Mouse (Mus musculus): ENCODE measurements around the gene Fntb. TPM values are rescaled to one million over a fixed set of nuclear protein-coding genes. Genes with fewer than 3 reads are reported as not detected.

Gene Fntb
- polyA plus RNA-seq, 1 experiment from 2014 or later: 22.8 TPM

GRCm38 (mm10) chr12:76910258-76910940 is 145.0 kb downstream of the Fntb start:
- Histone ChIP-seq H3K27ac (ENCODE audit: low read length) (peak overlapping the region; percentile 98), H3K4me3 (ENCODE audit: low read depth, low read length) (peak overlapping the region; percentile 74), H3K36me3 (ENCODE audit: control insufficient read depth, insufficient read depth) (no peaks in the 10 kb centered on the region; the same call in 1 of the 2 replicates), H3K4me1 (ENCODE audit: control insufficient read depth, low read depth, low read length) (peaks cover 55% of the 10 kb centered on the region), H3K9ac (ENCODE audit: low read depth, low read length) (peak overlapping the region; percentile 78), H3K9me3 (replicated peaks; ENCODE audit: control insufficient read depth, low read length) (no peaks in the 10 kb centered on the region), H3K27me3 (ENCODE audit: control insufficient read depth, insufficient read depth, low read depth, low read length) (no peaks in the 10 kb centered on the region), H3K4me2 (ENCODE audit: low read depth, low read length) (peak overlapping the region; percentile 65)
- ATAC-seq (ENCODE audit: low read depth): peak; percentile 86
- WGBS (ENCODE audit: insufficient replicate concordance): 43% methylated on average over 11 of the region's 11 CpGs

GRCm38 (mm10) chr12:76911171-76911726 is 145.9 kb downstream of the Fntb start:
- 85% methylated on average over 16 of the region's 16 CpGs for WGBS (ENCODE audit: insufficient replicate concordance)
- peak overlapping the region; percentile 65 for H3K4me2 ChIP-seq (ENCODE audit: low read depth, low read length)
- ATAC-seq (ENCODE audit: low read depth): no peak
- peaks cover 3% of the 10 kb centered on the region for H3K36me3 ChIP-seq (ENCODE audit: control insufficient read depth, insufficient read depth)
- H3K4me3 ChIP-seq (ENCODE audit: low read depth, low read length): peak overlapping the region; percentile 74
- H3K9me3 ChIP-seq (replicated peaks; ENCODE audit: control insufficient read depth, low read length): no peaks in the 10 kb centered on the region
- no peaks in the 10 kb centered on the region for H3K27me3 ChIP-seq (ENCODE audit: control insufficient read depth, insufficient read depth, low read depth, low read length)
- H3K4me1 ChIP-seq (ENCODE audit: control insufficient read depth, low read depth, low read length): peaks cover 47% of the 10 kb centered on the region
- H3K9ac ChIP-seq (ENCODE audit: low read depth, low read length): peak overlapping the region; percentile 78
- peak overlapping the region; percentile 98 for H3K27ac ChIP-seq (ENCODE audit: low read length)

DNA sequence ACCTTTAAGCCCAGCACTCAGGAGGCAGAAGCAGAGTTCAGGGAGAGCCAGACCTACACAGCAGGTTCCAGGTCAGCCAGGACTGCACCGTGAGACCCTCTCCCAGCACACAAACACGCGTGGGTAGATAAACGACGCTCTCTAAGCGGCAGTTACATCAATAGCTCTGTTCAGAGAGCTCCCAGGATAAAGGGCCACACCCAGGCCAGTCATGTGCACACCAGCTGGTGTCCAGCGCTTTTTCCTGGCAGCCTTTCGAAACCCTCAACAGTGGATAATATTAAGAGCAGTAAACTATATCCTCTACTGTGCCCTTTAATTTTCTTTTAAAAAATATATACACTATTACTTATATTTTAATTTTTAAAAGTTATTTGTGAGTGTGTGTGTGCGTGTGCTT is 146.8 kb downstream of the Fntb start:
- peak overlapping the region; percentile 29 for H3K4me3 ChIP-seq (ENCODE audit: low read depth, low read length)
- 32% methylated on average over 9 of the region's 9 CpGs for WGBS (ENCODE audit: insufficient replicate concordance)
- ATAC-seq (ENCODE audit: low read depth): no peak
- no peaks in the 10 kb centered on the region for H3K27me3 ChIP-seq (ENCODE audit: control insufficient read depth, insufficient read depth, low read depth, low read length)
- peaks cover 10% of the 10 kb centered on the region for H3K36me3 ChIP-seq (ENCODE audit: control insufficient read depth, insufficient read depth)
- H3K4me2 ChIP-seq (ENCODE audit: low read depth, low read length): peak overlapping the region; percentile 52
- peak overlapping the region; percentile 35; the same call in 1 of the 2 replicates for H3K27ac ChIP-seq (ENCODE audit: low read length)
- H3K9me3 ChIP-seq (replicated peaks; ENCODE audit: control insufficient read depth, low read length): no peaks in the 10 kb centered on the region
- peak overlapping the region; percentile 13 for H3K9ac ChIP-seq (ENCODE audit: low read depth, low read length)
- H3K4me1 ChIP-seq (ENCODE audit: control insufficient read depth, low read depth, low read length): peaks cover 37% of the 10 kb centered on the region

DNA sequence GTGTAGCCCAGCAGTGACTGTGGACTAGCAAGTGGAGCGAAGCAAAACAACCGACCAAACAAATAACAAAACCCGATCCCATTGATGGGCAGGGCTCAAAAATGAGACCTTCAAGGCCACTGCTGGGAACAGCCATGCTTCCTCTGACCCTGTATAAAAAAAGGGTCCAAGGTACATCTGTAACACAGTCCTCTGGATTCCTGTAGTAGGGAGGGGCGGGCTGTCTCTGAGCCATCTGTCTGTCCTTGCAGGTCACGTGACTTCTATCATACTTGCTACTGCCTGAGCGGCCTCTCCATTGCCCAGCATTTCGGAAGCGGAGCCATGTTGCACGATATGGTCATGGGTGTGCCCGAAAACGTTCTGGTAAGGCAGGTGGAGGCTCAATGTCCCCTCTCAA is 150.8 kb downstream of the Fntb start:
- ATAC-seq (ENCODE audit: low read depth): no peak
- no peak overlapping the region for H3K27ac ChIP-seq (ENCODE audit: low read length)

DNA sequence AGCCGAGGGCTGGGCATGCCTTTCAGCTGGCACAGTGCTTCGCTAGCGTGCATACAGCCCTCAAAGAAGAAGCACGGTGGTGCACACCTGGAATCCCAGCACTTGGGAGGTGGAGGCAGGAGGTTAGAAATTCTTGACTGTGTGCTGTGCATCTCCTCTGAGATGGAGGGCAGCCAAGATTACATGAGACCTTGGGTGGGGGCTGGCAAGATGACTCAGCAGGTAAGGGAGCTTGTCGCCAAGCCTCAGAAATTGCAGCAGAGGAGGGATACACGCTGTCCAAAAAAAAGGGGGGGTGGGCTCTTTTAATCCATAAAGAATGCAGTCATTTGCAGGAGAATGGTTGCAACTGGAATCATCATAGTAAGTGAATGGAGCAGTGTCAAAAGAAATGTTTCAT is 152.7 kb downstream of the Fntb start:
- no peak overlapping the region for H3K4me3 ChIP-seq (ENCODE audit: low read depth, low read length)
- peak overlapping the region; percentile 25; the same call in 1 of the 2 replicates for H3K27ac ChIP-seq (ENCODE audit: low read length)
- no peaks in the 10 kb centered on the region for H3K27me3 ChIP-seq (ENCODE audit: control insufficient read depth, insufficient read depth, low read depth, low read length)
- H3K4me1 ChIP-seq (ENCODE audit: control insufficient read depth, low read depth, low read length): peaks cover 15% of the 10 kb centered on the region
- ATAC-seq (ENCODE audit: low read depth): peak; percentile 58; the same call in 1 of the 2 replicates
- H3K9ac ChIP-seq (ENCODE audit: low read depth, low read length): no peak overlapping the region
- H3K9me3 ChIP-seq (replicated peaks; ENCODE audit: control insufficient read depth, low read length): no peaks in the 10 kb centered on the region
- WGBS (ENCODE audit: insufficient replicate concordance): 56% methylated on average over 6 of the region's 6 CpGs
- H3K4me2 ChIP-seq (ENCODE audit: low read depth, low read length): peak overlapping the region; percentile 24; the same call in 1 of the 2 replicates
- peaks cover 12% of the 10 kb centered on the region; the same call in 1 of the 2 replicates for H3K36me3 ChIP-seq (ENCODE audit: control insufficient read depth, insufficient read depth)

More for the DNA sequence above, 150.8 kb downstream of the Fntb start:
- peaks cover 12% of the 10 kb centered on the region for H3K36me3 ChIP-seq (ENCODE audit: control insufficient read depth, insufficient read depth)
- H3K9me3 ChIP-seq (replicated peaks; ENCODE audit: control insufficient read depth, low read length): no peaks in the 10 kb centered on the region
- H3K4me3 ChIP-seq (ENCODE audit: low read depth, low read length): no peak overlapping the region
- H3K9ac ChIP-seq (ENCODE audit: low read depth, low read length): no peak overlapping the region
- H3K27me3 ChIP-seq (ENCODE audit: control insufficient read depth, insufficient read depth, low read depth, low read length): no peaks in the 10 kb centered on the region
- H3K4me2 ChIP-seq (ENCODE audit: low read depth, low read length): no peak overlapping the region
- WGBS (ENCODE audit: insufficient replicate concordance): 88% methylated on average over 11 of the region's 11 CpGs
- H3K4me1 ChIP-seq (ENCODE audit: control insufficient read depth, low read depth, low read length): peaks cover 27% of the 10 kb centered on the region

DNA sequence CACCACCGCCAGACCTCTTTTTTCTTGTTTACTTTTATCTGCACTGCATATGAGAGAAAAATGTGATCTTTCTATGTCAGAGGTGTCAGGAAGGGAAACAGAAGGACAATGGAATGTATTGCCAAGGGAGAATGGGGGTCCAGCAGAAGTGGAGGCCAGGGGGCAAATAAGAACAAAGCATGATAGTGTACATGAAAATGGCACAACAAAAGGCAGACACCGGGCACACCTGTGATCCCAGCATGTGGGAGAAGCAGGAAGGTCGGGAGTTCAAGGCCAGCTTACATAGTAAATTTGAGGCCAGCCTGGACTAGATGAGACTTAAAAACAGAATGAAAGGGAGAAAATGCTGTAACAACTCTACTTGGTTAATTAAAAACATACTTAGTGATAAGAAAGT is 153.5 kb downstream of the Fntb start:
- peaks cover 15% of the 10 kb centered on the region for H3K4me1 ChIP-seq (ENCODE audit: control insufficient read depth, low read depth, low read length)

DNA sequence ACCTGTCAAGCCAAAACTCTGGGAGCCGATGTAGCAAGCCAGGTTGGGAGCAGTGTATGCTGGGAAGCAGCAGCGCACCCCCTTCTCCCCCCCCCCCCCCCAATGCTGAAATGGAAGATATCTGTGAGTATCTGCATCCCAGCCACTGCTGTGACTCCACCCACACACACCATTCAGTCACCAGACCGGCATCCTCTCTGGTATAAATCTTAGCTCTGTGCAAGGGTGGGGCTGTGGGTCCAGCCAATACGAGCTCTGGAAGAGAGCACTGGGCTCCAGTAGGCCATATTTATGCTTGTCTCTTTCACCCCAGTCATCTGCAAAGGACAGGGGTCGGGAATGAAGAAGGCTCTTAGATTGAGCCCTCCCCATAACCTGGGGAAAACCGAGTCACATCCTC is 155.0 kb downstream of the Fntb start:
- H3K4me2 ChIP-seq (ENCODE audit: low read depth, low read length): no peak overlapping the region
- ATAC-seq (ENCODE audit: low read depth): no peak
- H3K27me3 ChIP-seq (ENCODE audit: control insufficient read depth, insufficient read depth, low read depth, low read length): no peaks in the 10 kb centered on the region
- peaks cover 15% of the 10 kb centered on the region for H3K4me1 ChIP-seq (ENCODE audit: control insufficient read depth, low read depth, low read length)
- no peak overlapping the region for H3K4me3 ChIP-seq (ENCODE audit: low read depth, low read length)
- no peak overlapping the region for H3K27ac ChIP-seq (ENCODE audit: low read length)
- no peaks in the 10 kb centered on the region for H3K9me3 ChIP-seq (replicated peaks; ENCODE audit: control insufficient read depth, low read length)
- no peak overlapping the region for H3K9ac ChIP-seq (ENCODE audit: low read depth, low read length)
- peaks cover 12% of the 10 kb centered on the region; the same call in 1 of the 2 replicates for H3K36me3 ChIP-seq (ENCODE audit: control insufficient read depth, insufficient read depth)
- WGBS (ENCODE audit: insufficient replicate concordance): 70% methylated on average over 5 of the region's 6 CpGs

More for the DNA sequence above, 153.5 kb downstream of the Fntb start:
- Histone ChIP-seq H3K36me3 (ENCODE audit: control insufficient read depth, insufficient read depth) (peaks cover 12% of the 10 kb centered on the region; the same call in 1 of the 2 replicates), H3K27ac (ENCODE audit: low read length) (peak overlapping the region; percentile 13; the same call in 1 of the 2 replicates), H3K27me3 (ENCODE audit: control insufficient read depth, insufficient read depth, low read depth, low read length) (no peaks in the 10 kb centered on the region), H3K9ac (ENCODE audit: low read depth, low read length) (no peak overlapping the region), H3K4me2 (ENCODE audit: low read depth, low read length) (no peak overlapping the region), H3K4me3 (ENCODE audit: low read depth, low read length) (no peak overlapping the region), H3K9me3 (replicated peaks; ENCODE audit: control insufficient read depth, low read length) (no peaks in the 10 kb centered on the region)
- no peak for ATAC-seq (ENCODE audit: low read depth)
- 65% methylated on average over 3 of the region's 3 CpGs for WGBS (ENCODE audit: insufficient replicate concordance)

DNA sequence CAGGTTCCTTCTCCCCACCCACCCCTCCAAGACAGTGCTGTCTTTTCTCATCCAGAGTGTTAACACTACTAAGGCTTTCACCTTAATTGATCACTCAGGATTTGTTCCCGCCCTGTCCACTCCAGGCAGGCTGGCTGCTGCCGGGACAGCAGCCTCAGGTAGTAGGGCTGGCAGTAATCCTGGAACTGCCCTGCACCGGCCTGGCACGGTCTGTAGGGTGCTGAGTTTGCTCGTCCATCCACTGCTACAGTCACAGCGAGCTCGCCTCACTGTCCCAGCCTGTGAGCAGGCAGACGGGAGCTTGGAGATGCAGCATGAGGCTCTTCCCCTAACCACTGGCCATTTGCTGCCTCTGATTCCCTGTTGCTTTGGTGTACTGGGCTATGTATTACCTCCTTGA is 155.6 kb downstream of the Fntb start:
- Histone ChIP-seq H3K36me3 (ENCODE audit: control insufficient read depth, insufficient read depth) (peaks cover 12% of the 10 kb centered on the region; the same call in 1 of the 2 replicates), H3K27me3 (ENCODE audit: control insufficient read depth, insufficient read depth, low read depth, low read length) (no peaks in the 10 kb centered on the region), H3K9me3 (replicated peaks; ENCODE audit: control insufficient read depth, low read length) (no peaks in the 10 kb centered on the region)

GRCm38 (mm10) chr12:76923118-76923517 is 157.7 kb downstream of the Fntb start:
- Histone ChIP-seq H3K4me2 (ENCODE audit: low read depth, low read length) (no peak overlapping the region), H3K27ac (ENCODE audit: low read length) (no peak overlapping the region), H3K4me1 (ENCODE audit: control insufficient read depth, low read depth, low read length) (peaks cover 10% of the 10 kb centered on the region), H3K9ac (ENCODE audit: low read depth, low read length) (no peak overlapping the region), H3K4me3 (ENCODE audit: low read depth, low read length) (no peak overlapping the region), H3K36me3 (ENCODE audit: control insufficient read depth, insufficient read depth) (peaks cover 2% of the 10 kb centered on the region; the same call in 1 of the 2 replicates), H3K9me3 (replicated peaks; ENCODE audit: control insufficient read depth, low read length) (no peaks in the 10 kb centered on the region), H3K27me3 (ENCODE audit: control insufficient read depth, insufficient read depth, low read depth, low read length) (no peaks in the 10 kb centered on the region)
- ATAC-seq (ENCODE audit: low read depth): no peak
- 79% methylated on average over 8 of the region's 8 CpGs for WGBS (ENCODE audit: insufficient replicate concordance)

More for the DNA sequence above, 155.6 kb downstream of the Fntb start:
- Histone ChIP-seq H3K4me3 (ENCODE audit: low read depth, low read length) (no peak overlapping the region), H3K4me2 (ENCODE audit: low read depth, low read length) (no peak overlapping the region), H3K9ac (ENCODE audit: low read depth, low read length) (no peak overlapping the region), H3K27ac (ENCODE audit: low read length) (no peak overlapping the region), H3K4me1 (ENCODE audit: control insufficient read depth, low read depth, low read length) (peaks cover 15% of the 10 kb centered on the region)
- 87% methylated on average over 8 of the region's 8 CpGs for WGBS (ENCODE audit: insufficient replicate concordance)
- ATAC-seq (ENCODE audit: low read depth): no peak
